Mouse (Mus musculus) ES-E14 (cell line): Measurements from ENCODE around the gene Npas3.

Experiments
- CHD2 ChIP-seq: IDR thresholded peaks from 2 replicates; pipeline ENCODE4 v1.6.1; 2014; ENCODE audit warnings: mild to moderate bottlenecking, low read depth, low read length, inconsistent platforms
- HCFC1 ChIP-seq: IDR thresholded peaks from 2 replicates; pipeline ENCODE4 v1.6.1; 2012; ENCODE audit warnings: low read length, inconsistent platforms, borderline replicate concordance; ENCODE audit not compliant: insufficient read depth
- MAFK ChIP-seq: IDR thresholded peaks from 2 replicates; pipeline ENCODE4 v1.6.1; 2014; ENCODE audit warnings: mild to moderate bottlenecking, low read depth, low read length, inconsistent platforms; ENCODE audit not compliant: insufficient read depth
- ZC3H11A ChIP-seq: IDR thresholded peaks from 2 replicates; pipeline ENCODE4 v1.6.1; 2012; ENCODE audit warnings: low read depth, mild to moderate bottlenecking, inconsistent platforms, low read length, borderline replicate concordance
- ZNF384 ChIP-seq: IDR thresholded peaks from 2 replicates; pipeline ENCODE4 v1.6.1; 2012; ENCODE audit warnings: low read depth, low read length, inconsistent platforms

GRCm38 (mm10) chr12:53860176-53860575, 611.7 kb downstream of the Npas3 start:
- TF ChIP-seq MAFK (no peak), HCFC1 (no peak), ZC3H11A (no peak), ZNF384 (no peak), CHD2 (no peak)
